Mouse (Mus musculus) bone marrow, adult 2 months (tissue): ENCODE data around the gene Zscan20.

Source experiments
- CTCF ChIP-seq: fragments of 200-500 bp; IDR thresholded peaks from 2 replicates; pipeline ENCODE4 v1.5.1; 2011; ENCODE audit warnings: low read length, control low read depth; ENCODE audit not compliant: control insufficient read depth, insufficient read depth
- POLR2A ChIP-seq: fragments of 200-500 bp; IDR thresholded peaks from 2 replicates; pipeline ENCODE4 v1.6.1; 2011; ENCODE audit warnings: low read depth, mild to moderate bottlenecking, control low read depth, low read length, borderline replicate concordance; ENCODE audit not compliant: control insufficient read depth

GRCm38 (mm10) chr4:128560327-128560726 is 49.6 kb downstream of the Zscan20 start:
- TF ChIP-seq POLR2A (no peak), CTCF (no peak)
